Mouse (Mus musculus): Measurements from ENCODE around the gene Nme2. TPM values are rescaled to one million over a fixed set of nuclear protein-coding genes. Genes with fewer than 3 reads are reported as not detected.
"Not testable (repeated sequence)": the region's sequence is repeated elsewhere in the genome, so short reads cannot be mapped to it uniquely, and the experiment has no call there.

The Nme2 gene
- total and polyA plus RNA-seq, 2 experiments from 2014 or later = 139 to 286 TPM

- Histone ChIP-seq H3K27me3 (ENCODE audit: insufficient read depth, low read length) (no peaks in the 10 kb centered on the region), H3K36me3 (ENCODE audit: insufficient read depth, low read length) (peaks cover 13% of the 10 kb centered on the region), H3K4me2 (ENCODE audit: low read depth, low read length, poor library complexity, severe bottlenecking) (no peak overlapping the region), H3K9ac (replicated peaks; ENCODE audit: low read length, poor library complexity, severe bottlenecking) (no peak overlapping the region), H3K4me3 (ENCODE audit: low read depth, low read length) (no peak overlapping the region), H3K9me3 (ENCODE audit: low read length) (no peaks in the 10 kb centered on the region), H3K4me1 (ENCODE audit: insufficient read depth, low read length) (no peaks in the 10 kb centered on the region; the same call in 1 of the 2 replicates), H3K27ac (ENCODE audit: low read depth, low read length) (no peak overlapping the region)
- no peak for TF ChIP-seq CTCF (IDR thresholded peaks at IDR 0.05)
- 75% methylated on average over 5 of the region's 5 CpGs for WGBS
- DNase-seq (ENCODE audit: low spot score) (no peak), ATAC-seq (ENCODE audit: low FRiP score) (no peak)
Measured at GRCm38 (mm10) chr11:93952376-93952775, 3.7 kb downstream of the Nme2 start.

GRCm38 (mm10) chr11:93950045-93950444, 6.0 kb downstream of the Nme2 start:
- Histone ChIP-seq H3K36me3 (ENCODE audit: insufficient read depth, low read length) (peaks cover 13% of the 10 kb centered on the region), H3K9ac (replicated peaks; ENCODE audit: low read length, poor library complexity, severe bottlenecking) (no peak overlapping the region), H3K4me2 (ENCODE audit: low read depth, low read length, poor library complexity, severe bottlenecking) (no peak overlapping the region), H3K4me1 (ENCODE audit: insufficient read depth, low read length) (no peaks in the 10 kb centered on the region), H3K9me3 (ENCODE audit: low read length) (no peaks in the 10 kb centered on the region), H3K4me3 (ENCODE audit: low read depth, low read length) (no peak overlapping the region), H3K27me3 (ENCODE audit: insufficient read depth, low read length) (no peaks in the 10 kb centered on the region), H3K27ac (ENCODE audit: low read depth, low read length) (no peak overlapping the region)
- 91% methylated on average over 1 of the region's 1 CpGs for WGBS
- TF ChIP-seq CTCF (IDR thresholded peaks at IDR 0.05) = peak; percentile 29
- ATAC-seq (ENCODE audit: low FRiP score) (no peak), DNase-seq (ENCODE audit: low spot score) (no peak)

GRCm38 (mm10) chr11:93948887-93949567, 7.0 kb downstream of the Nme2 start:
- no peak for ATAC-seq (ENCODE audit: low FRiP score)

GRCm38 (mm10) chr11:93944986-93945385, 11.1 kb downstream of the Nme2 start:
- no peak for TF ChIP-seq CTCF (IDR thresholded peaks at IDR 0.05)
- 87% methylated on average over 3 of the region's 3 CpGs for WGBS

More at GRCm38 (mm10) chr11:93948887-93949567, 7.0 kb downstream of the Nme2 start:
- 92% methylated on average over 9 of the region's 9 CpGs for WGBS
- peaks cover 13% of the 10 kb centered on the region for H3K36me3 ChIP-seq (ENCODE audit: insufficient read depth, low read length)
- DNase-seq (ENCODE audit: low spot score) = no peak
- no peaks in the 10 kb centered on the region for H3K27me3 ChIP-seq (ENCODE audit: insufficient read depth, low read length)
- H3K4me1 ChIP-seq (ENCODE audit: insufficient read depth, low read length) = no peaks in the 10 kb centered on the region
- no peak overlapping the region for H3K27ac ChIP-seq (ENCODE audit: low read depth, low read length)
- no peaks in the 10 kb centered on the region for H3K9me3 ChIP-seq (ENCODE audit: low read length)
- no peak for TF ChIP-seq CTCF (IDR thresholded peaks at IDR 0.05)
- H3K9ac ChIP-seq (replicated peaks; ENCODE audit: low read length, poor library complexity, severe bottlenecking) = no peak overlapping the region
- H3K4me2 ChIP-seq (ENCODE audit: low read depth, low read length, poor library complexity, severe bottlenecking) = no peak overlapping the region
- no peak overlapping the region for H3K4me3 ChIP-seq (ENCODE audit: low read depth, low read length)

GRCm38 (mm10) chr11:93940906-93941305, 15.2 kb downstream of the Nme2 start:
- no peak overlapping the region for H3K4me2 ChIP-seq (ENCODE audit: low read depth, low read length, poor library complexity, severe bottlenecking)
- no peaks in the 10 kb centered on the region for H3K4me1 ChIP-seq (ENCODE audit: insufficient read depth, low read length)
- no peak overlapping the region for H3K9ac ChIP-seq (replicated peaks; ENCODE audit: low read length, poor library complexity, severe bottlenecking)
- H3K4me3 ChIP-seq (ENCODE audit: low read depth, low read length) = no peak overlapping the region
- H3K36me3 ChIP-seq (ENCODE audit: insufficient read depth, low read length) = peaks cover 19% of the 10 kb centered on the region
- no peak overlapping the region for H3K27ac ChIP-seq (ENCODE audit: low read depth, low read length)
- H3K9me3 ChIP-seq (ENCODE audit: low read length) = no peaks in the 10 kb centered on the region
- 87% methylated on average over 2 of the region's 2 CpGs for WGBS
- no peak for DNase-seq (ENCODE audit: low spot score)
- TF ChIP-seq CTCF (IDR thresholded peaks at IDR 0.05) = no peak
- H3K27me3 ChIP-seq (ENCODE audit: insufficient read depth, low read length) = no peaks in the 10 kb centered on the region
- no peak for ATAC-seq (ENCODE audit: low FRiP score)

More at GRCm38 (mm10) chr11:93944986-93945385, 11.1 kb downstream of the Nme2 start:
- no peaks in the 10 kb centered on the region for H3K4me1 ChIP-seq (ENCODE audit: insufficient read depth, low read length)
- H3K27me3 ChIP-seq (ENCODE audit: insufficient read depth, low read length) = no peaks in the 10 kb centered on the region
- no peak overlapping the region for H3K4me2 ChIP-seq (ENCODE audit: low read depth, low read length, poor library complexity, severe bottlenecking)
- peaks cover 17% of the 10 kb centered on the region for H3K36me3 ChIP-seq (ENCODE audit: insufficient read depth, low read length)
- no peak overlapping the region for H3K4me3 ChIP-seq (ENCODE audit: low read depth, low read length)
- no peaks in the 10 kb centered on the region for H3K9me3 ChIP-seq (ENCODE audit: low read length)
- no peak overlapping the region for H3K9ac ChIP-seq (replicated peaks; ENCODE audit: low read length, poor library complexity, severe bottlenecking)
- DNase-seq (ENCODE audit: low spot score) (no peak), ATAC-seq (ENCODE audit: low FRiP score) (no peak)
- no peak overlapping the region for H3K27ac ChIP-seq (ENCODE audit: low read depth, low read length)

- no peaks in the 10 kb centered on the region for H3K27me3 ChIP-seq (ENCODE audit: insufficient read depth, low read length)
- no peak overlapping the region for H3K27ac ChIP-seq (ENCODE audit: low read depth, low read length)
- no peaks in the 10 kb centered on the region for H3K9me3 ChIP-seq (ENCODE audit: low read length)
- H3K36me3 ChIP-seq (ENCODE audit: insufficient read depth, low read length) = peaks cover 18% of the 10 kb centered on the region; the same call in 1 of the 2 replicates
- no peak overlapping the region for H3K9ac ChIP-seq (replicated peaks; ENCODE audit: low read length, poor library complexity, severe bottlenecking)
- peak; percentile 49 for TF ChIP-seq CTCF (IDR thresholded peaks at IDR 0.05)
- no peak overlapping the region for H3K4me2 ChIP-seq (ENCODE audit: low read depth, low read length, poor library complexity, severe bottlenecking)
- no peak overlapping the region for H3K4me3 ChIP-seq (ENCODE audit: low read depth, low read length)
- no peak for DNase-seq (ENCODE audit: low spot score)
- no peak for ATAC-seq (ENCODE audit: low FRiP score)
- no peaks in the 10 kb centered on the region for H3K4me1 ChIP-seq (ENCODE audit: insufficient read depth, low read length)
Measured at GRCm38 (mm10) chr11:93929106-93929505, 27.0 kb downstream of the Nme2 start.

GRCm38 (mm10) chr11:93915019-93915418, 41.0 kb downstream of the Nme2 start:
- not testable (repeated sequence) for ATAC-seq (ENCODE audit: low FRiP score); H3K4me2 ChIP-seq (ENCODE audit: low read depth, low read length, poor library complexity, severe bottlenecking); H3K4me1 ChIP-seq (ENCODE audit: insufficient read depth, low read length); H3K9ac ChIP-seq (replicated peaks; ENCODE audit: low read length, poor library complexity, severe bottlenecking); H3K9me3 ChIP-seq (ENCODE audit: low read length); H3K4me3 ChIP-seq (ENCODE audit: low read depth, low read length); DNase-seq (ENCODE audit: low spot score); H3K27ac ChIP-seq (ENCODE audit: low read depth, low read length); H3K27me3 ChIP-seq (ENCODE audit: insufficient read depth, low read length)
- WGBS = 98% methylated on average over 2 of the region's 2 CpGs
- peaks cover 33% of the 10 kb centered on the region for H3K36me3 ChIP-seq (ENCODE audit: insufficient read depth, low read length)
